Mouse (Mus musculus): ENCODE data around the gene Gm49776.
"Not testable (repeated sequence)": the region's sequence is repeated elsewhere in the genome, so short reads cannot be mapped to it uniquely, and the experiment has no call there.

Gm49776 gene

GRCm38 (mm10) chr16:18258221-18258620, at the start of gene Gm49776:
Gene Gm49776 (minus strand): TSS chr16:18258321.
- no peak for DNase-seq (ENCODE audit: low spot score)

GRCm38 (mm10) chr16:18289614-18290013, 31.5 kb upstream of the Gm49776 start:
- not testable (repeated sequence) for DNase-seq (ENCODE audit: low spot score)

GRCm38 (mm10) chr16:18289067-18289588, 31.0 kb upstream of the Gm49776 start, which contains the start of gene Dgcr8:
Gene Dgcr8 (minus strand): TSS chr16:18289246.
- DNase-seq (ENCODE audit: low spot score), result peak; percentile 92

- peak; percentile 12 for DNase-seq (ENCODE audit: low spot score)
These were observed 30.5 kb upstream of the Gm49776 start for GRCm38 (mm10) chr16:18288581-18289061.

GRCm38 (mm10) chr16:18288166-18288565, 30.0 kb upstream of the Gm49776 start:
- DNase-seq (ENCODE audit: low spot score), result no peak

- DNase-seq (ENCODE audit: low spot score), result no peak
These were observed 17.0 kb upstream of the Gm49776 start for GRCm38 (mm10) chr16:18275166-18275565.

GRCm38 (mm10) chr16:18268182-18268581, 10.1 kb upstream of the Gm49776 start:
- DNase-seq (ENCODE audit: low spot score), result no peak

- DNase-seq (ENCODE audit: low spot score), result no peak
These were observed 6.9 kb upstream of the Gm49776 start for GRCm38 (mm10) chr16:18265024-18265423.

- no peak for DNase-seq (ENCODE audit: low spot score)
These were observed 4.3 kb downstream of the Gm49776 start for GRCm38 (mm10) chr16:18253866-18254265.

- DNase-seq (ENCODE audit: low spot score), result no peak
These were observed 5.4 kb downstream of the Gm49776 start for GRCm38 (mm10) chr16:18252736-18253135.

GRCm38 (mm10) chr16:18250828-18251790, 7.0 kb downstream of the Gm49776 start:
- DNase-seq (ENCODE audit: low spot score), result no peak

GRCm38 (mm10) chr16:18250231-18250630, 7.9 kb downstream of the Gm49776 start:
- no peak for DNase-seq (ENCODE audit: low spot score)

- DNase-seq (ENCODE audit: low spot score), result no peak
These were observed 8.7 kb downstream of the Gm49776 start for GRCm38 (mm10) chr16:18249364-18249967.

GRCm38 (mm10) chr16:18248433-18249363, 9.4 kb downstream of the Gm49776 start, which contains the start of the genes Trmt2a and Ranbp1:
Gene Trmt2a (plus strand): TSS chr16:18248679.
Gene Ranbp1 (minus strand): TSS chr16:18248732.
- peak; percentile 93 for DNase-seq (ENCODE audit: low spot score)

- no peak for DNase-seq (ENCODE audit: low spot score)
These were observed 10.4 kb downstream of the Gm49776 start for GRCm38 (mm10) chr16:18247521-18248399.

- DNase-seq (ENCODE audit: low spot score), result no peak
These were observed 16.5 kb downstream of the Gm49776 start for GRCm38 (mm10) chr16:18241581-18241980.

- DNase-seq (ENCODE audit: low spot score), result no peak
These were observed 21.2 kb downstream of the Gm49776 start for GRCm38 (mm10) chr16:18236676-18237501.

- no peak for DNase-seq (ENCODE audit: low spot score)
These were observed 22.6 kb downstream of the Gm49776 start for GRCm38 (mm10) chr16:18235389-18236065.

All from layer of hippocampus, adult 9-10 months (tissue).